Mouse (Mus musculus): ENCODE measurements around the gene Cryzl1. TPM values are rescaled to one million over a fixed set of nuclear protein-coding genes. Genes with fewer than 3 reads are reported as not detected.

Gene Cryzl1
- total RNA-seq, 2 experiments from 2014 or later = 35.0 to 47.0 TPM

DNA sequence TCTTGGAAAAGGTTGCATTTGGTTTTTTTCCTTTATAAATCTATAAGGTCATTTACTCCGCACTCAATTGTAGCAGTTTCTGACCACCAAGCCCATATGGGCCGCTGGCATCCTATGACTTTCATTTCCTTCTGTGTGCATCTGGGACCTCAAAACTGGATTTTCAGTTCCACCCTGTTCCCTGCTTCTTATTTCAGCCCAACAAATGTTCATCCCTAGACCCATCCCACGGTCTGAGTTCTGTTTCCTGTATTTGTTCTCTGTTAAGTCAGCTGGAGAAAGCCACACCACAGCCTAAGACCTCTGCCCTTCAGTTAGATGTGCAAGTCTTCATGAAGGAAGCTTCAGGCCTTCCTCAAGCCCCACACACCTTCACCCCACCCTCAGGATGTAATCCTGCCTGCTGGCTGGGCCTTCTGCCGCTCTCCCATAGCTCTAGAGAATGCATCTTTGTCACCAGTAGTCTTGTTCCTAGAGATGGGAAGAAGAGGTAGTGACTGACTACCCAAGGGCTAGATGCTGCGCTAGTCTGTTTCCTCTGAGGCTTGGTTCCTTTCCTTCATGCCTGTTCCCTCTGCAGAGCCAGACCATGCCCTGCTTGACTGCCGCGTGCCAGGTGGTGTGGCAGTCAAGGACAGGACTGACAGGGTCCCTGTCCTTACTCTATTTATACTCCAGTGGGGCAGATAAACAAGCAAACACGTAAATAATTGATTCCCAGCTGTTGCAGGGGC, 11.6 kb upstream of the Cryzl1 start:
- no peak for DNase-seq

DNA sequence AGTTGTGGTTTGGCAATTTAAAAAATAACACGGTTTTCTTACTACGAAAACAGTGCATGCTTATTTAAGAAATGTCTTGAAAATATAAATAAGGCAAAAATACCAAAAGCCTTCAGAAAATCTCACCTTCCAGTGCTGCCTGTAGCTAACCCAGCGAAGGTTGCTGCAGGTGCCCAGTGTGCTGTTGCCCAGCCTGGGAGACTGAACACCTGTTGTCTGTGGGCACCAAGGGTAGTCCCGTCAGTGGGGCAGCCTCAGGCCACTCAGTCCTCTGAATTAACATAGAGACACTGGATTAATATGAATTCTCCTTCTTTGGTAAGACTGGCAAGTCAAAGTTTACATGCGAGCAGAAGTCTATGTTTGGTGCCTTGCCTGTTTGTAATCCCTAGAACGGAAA, 9.7 kb upstream of the Cryzl1 start:
- DNase-seq = no peak

DNA sequence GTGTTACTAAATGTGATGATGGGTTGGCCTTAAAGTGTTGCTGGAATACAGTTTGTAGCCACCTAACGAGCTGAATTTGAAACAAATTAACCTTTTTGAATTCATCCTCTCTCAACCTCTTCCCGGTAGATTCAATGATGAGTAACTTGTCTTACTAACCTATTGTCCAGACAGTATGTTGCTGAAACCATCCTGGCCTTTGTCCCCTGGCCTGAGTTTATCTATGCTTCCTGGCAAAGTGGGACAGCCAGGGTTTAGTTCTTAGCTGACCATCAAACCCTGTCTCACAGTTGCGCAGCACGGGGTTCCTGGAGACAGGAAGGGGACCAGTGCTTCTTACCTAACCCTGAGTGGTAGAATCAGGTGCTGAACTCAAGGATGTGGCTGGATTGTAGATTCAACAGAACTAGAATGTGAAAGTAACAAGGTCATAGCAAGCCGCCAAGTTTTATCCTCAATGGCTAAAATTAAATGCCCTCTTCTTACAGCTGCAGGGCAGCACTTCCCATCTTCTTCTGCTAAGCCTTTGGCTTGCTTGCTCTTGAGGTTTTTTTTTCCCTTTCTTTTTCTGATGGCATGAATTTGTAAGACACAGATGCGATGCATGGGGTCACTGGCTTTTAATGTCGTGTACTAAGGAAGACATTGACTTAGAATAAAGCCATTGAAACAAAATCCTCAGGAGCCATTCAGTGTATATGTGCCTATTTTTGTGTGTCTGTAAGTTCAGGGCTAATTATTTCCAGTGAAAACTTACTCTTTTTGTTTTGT, 7.5 kb upstream of the Cryzl1 start:
- DNase-seq = no peak

DNA sequence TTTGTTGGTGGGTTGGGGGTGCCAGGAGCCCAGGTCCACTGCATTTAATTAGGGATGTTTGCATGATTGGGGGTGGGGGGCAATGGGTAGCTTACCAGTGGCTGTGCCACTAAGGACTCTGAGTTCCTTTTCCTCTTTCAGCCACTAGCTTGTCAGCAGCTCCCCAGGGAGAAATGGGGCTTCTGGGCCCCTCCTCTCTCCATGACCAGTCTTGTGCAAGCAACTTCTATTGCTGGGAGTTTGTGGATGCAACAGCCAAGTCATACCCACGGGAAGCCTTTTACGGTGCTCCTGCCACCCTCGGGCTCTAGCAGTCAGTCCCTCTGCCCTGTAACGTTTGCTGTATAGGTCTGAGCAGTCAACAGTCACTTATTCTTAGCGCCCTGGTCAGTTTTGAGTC, 6.0 kb upstream of the Cryzl1 start:
- DNase-seq = peak; percentile 56

DNA sequence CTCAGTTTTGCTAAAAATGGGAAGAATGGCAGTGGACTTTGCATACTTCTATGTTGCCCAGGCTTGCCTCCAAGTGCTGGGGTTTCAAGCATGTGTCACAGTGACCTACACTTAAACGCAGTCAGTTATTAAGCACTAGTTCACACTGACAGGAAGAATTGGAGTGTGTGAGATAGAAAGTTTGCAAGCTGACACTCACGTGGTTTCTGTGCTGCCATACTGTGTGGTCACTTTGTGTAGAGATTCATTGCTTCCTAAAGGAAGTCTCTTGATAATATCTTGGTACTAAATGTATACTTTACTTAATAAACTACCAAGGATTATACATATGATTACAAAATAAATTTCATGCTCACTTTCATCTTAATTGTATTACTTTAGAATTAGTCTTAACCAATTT, 4.0 kb upstream of the Cryzl1 start:
- no peak for DNase-seq

DNA sequence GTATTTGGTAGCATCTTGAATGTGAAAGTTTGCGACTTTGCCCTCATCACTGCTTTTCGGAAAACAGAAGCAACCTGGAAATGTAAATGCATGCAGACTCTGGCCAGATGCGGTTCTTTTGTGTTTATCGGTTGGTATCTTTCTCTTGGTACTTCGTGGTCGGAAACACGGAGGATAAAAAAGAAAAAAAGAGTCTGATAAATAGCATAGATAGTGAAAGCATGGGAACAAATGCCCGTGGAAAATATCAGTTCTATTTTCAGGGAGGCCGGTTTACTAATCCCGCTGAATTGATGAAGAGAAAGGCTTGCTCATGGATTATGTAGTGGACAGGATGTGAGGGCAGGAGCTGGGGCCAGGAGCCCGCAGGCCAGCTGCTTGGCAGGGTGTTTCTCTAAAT, 1.7 kb upstream of the Cryzl1 start:
- no peak for DNase-seq

DNA sequence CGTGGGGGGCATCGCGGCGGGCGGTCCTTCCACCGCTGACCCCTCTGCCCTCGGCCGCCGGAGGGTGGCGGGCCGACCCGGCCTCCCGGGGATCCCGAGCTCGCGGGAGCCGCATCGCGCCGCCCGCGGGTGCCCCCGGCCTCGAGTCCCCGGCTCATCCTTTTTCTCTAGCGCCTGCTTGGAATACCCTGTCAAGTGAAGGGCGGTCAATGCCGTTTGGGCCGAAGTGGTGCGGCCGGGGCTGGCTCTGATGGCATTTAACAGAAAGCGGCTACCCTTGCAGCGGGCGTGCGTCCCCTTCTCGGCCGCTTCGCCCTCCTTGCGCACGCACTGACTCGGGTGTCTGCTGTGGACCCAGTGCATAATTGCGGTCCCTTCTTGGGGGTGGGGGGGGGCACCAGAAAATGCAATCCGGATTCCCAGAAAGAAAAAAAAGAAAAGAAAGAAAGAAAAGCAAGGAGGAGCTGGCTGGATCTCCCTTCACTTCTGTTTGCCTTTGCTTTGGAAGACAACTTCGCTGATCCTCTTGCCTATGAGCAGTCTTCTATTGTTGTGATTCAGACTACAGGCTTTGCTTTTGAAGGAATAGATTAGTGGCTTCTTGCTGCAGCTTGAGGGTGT, 1.2 kb upstream of the Cryzl1 start:
- DNase-seq = peak; percentile 61

DNA sequence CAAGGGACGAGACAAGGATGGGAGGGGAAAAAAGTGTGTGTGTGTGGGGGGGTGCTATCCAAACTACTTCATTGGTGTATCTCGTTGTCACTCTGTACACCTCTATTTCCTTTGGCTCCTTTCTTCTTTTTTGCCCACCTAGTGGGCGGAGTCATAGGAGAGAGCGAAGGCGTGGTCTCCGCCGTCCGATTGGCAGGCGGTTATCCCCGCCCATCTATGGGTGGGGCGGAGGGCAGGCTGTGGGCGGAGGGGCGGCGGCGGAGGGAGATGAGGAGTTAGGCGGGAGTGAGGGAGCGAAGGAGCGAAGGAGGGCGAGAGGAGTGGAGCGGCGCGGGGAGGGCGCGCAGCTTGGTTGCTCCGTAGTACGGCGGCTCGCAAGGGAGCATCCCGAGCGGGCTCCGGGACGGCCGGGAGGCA, 299 bp upstream of the Cryzl1 start, which contains the start of gene Itsn1:
Gene Itsn1, plus strand, starts transcription at position 216 of the 417 bp plus-strand sequence.
- DNase-seq = peak; percentile 99

DNA sequence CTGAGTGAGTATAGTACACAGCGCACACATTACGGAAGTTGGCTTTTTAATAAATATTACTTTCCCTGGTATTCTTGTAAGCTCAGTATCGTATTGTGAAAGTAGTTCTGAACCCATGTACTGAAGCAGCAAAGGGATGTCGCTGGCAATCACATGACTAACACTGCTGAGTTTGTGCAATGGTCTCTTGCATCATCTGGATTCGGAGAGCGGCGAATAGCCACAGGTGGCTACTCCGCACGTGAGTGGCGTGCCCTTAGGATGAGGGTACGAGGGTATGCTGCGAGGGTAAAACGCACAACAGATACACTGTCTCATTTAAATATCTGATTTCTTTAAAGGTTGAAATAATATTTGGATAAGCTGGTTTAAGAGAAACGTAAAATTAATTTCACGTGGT, 1.3 kb downstream of the Cryzl1 start:
- peak; percentile 64 for DNase-seq

DNA sequence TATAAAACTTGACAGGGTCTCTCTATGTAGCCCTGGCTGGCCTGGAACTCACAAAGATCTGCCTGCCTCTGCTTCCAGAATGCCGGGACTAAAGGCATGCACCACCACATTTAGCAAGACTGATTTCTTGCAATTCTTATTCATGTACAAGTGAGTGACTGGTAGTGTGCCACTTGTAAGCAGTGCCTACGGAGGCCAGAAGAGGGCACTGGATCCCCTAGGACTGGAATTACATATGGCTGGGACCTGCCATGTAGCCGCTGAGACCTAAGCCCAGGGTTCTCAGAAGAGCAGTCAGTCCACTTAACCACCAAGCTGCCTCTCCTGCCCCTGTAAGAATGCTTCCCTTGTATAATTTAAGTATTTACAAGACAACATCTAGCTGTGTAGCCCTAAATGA, 4.5 kb downstream of the Cryzl1 start:
- DNase-seq = peak; percentile 77

DNA sequence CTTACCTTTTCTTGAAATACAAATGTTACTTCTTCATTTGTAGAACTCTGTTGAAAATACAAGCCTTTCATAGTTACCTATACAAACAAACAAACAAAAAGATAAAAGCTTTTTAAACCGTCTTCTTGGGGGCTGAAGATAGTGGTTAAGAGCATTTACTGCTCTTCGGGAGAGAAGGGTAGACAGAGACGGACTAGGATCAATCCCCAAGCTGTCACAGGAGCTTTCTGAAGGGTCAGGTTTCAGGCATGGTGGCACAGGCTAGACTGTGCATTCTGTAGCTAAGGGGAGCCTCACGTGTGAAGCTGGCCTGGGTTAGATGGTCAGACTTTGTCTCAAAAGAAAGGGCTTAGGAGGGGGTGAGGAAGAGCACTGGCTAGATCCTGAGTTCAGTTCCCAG, 11.4 kb downstream of the Cryzl1 start:
- no peak for DNase-seq

DNA sequence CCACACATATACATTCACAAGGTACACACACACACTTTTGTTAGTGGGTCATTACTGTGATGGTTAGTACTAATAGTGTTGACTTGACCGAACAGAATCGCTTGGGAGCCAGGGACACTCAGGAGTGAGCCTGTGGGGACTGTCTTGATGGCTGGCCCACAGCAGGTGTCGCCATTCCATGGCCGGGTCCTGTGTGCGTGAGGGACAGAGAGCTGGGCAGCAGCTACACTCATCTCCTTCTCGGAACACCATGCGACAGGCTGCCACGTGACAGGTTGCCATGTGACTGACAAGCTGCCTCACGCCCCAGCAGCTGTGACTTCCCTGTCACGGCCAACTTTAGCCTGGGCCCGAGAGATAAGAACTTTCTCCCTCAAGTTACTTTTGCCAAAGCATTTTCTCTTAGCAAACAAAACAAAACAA, 11.8 kb downstream of the Cryzl1 start:
- no peak for DNase-seq

DNA sequence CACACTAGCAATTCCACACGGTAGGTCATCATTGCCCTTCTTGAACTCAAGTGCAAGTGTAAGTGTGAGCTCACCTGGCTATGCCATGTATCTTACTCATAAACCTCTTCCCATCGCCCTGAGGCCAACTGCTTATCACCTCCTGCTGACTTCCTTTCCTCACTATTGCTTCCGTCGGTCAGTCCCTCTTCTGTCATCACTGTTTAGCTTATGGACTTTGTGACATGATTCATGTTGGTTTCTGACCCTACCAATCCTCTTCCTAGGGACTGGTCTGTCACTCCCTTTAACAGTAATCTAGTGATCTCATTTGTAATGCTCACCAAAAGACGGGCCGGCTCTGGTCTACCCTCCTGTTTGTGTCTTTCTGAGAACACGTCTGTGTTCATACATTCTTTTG, 18.5 kb downstream of the Cryzl1 start:
- no peak for DNase-seq

DNA sequence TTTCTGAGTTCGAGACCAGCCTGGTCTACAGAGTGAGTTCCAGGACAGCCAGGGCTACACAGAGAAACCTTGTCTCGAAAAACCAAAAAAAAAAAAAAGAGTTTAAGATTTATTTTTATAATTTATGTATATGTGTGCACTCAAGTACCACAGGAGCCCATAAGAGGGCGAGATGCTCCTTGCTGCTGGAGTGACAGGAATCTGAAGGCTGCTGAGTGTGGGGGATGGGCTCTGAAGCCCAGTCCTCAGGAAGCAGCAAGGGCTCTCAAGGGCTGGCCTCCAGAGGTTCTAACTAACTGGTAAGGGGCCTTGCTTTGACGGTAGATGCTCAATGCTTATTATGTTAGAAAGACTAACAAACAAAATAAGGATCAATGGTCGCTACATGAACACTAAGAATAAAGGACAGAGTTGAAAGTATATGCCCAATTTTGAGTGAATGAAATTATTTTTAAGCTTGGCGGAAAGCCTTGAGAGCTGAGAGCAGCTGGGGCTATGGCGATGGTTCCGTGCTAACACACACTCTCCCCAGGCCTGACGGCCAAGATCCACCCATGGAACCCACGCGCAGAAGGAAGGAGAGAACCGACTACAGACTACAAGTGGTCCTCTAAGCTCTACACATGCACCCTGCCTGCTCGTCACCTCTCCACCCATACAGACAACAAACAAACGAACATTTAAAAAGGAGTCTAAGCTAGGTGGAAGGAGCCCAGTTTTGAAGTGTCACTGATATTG, 24.0 kb downstream of the Cryzl1 start:
- DNase-seq = no peak

DNA sequence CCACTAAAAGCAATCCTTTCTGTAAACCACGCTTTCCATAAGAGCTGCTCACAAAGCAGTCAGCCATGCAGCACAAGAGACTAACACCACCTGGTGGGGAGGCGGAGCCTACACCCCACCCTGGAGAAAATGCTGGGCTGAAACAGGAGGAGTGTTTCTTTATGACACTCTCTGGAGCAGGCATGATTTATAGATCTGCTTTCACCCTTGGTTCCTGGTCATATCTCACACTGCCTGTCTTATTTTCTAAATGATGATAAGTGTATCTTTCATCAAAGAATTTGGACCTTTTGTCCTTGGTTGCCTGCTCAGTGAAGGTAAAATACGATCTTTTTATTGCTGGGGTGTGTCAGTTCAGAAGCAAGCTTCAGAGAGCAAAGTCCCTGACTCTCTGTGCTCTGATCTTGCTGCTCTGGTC, 26.0 kb downstream of the Cryzl1 start:
- DNase-seq = no peak

DNA sequence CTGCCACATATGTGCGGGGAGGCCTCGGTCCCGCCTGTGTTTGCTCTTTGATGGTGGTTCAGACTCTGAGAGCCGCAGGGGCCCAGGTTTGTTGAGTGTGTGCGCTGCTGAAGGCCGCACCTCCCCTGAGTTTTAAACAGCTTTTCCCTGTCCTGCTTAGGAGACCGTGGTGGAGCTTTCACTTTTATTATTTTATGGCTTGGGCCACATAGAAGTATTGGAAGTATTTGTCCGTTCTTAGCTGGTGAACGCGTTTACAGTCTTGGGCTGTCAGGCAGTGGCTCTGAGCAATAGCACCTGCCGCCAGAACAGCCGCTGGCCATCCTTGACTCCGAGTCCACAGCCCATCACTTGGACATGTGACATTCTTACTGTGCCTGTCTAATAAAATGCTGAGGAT, 26.9 kb downstream of the Cryzl1 start:
- no peak for DNase-seq

DNA sequence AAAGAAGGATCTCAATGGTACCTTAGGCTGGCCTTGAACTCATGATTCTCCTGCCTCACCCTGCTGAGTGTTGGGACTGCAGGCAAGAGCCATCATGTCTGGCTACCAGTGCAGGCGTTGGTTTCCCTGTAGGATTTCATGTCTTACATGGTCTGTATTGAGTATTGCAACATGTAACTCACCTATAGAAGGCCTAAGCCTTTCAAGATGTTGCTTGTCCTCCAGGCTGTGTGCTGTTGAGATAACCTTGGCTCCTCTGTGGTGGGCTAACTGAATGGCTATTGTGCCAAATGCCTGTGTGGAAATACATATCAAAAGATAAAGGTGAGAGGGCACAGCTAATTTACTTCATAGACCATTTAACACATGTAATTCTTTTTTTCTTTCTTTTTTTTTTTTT, 29.8 kb downstream of the Cryzl1 start:
- no peak for DNase-seq

DNA sequence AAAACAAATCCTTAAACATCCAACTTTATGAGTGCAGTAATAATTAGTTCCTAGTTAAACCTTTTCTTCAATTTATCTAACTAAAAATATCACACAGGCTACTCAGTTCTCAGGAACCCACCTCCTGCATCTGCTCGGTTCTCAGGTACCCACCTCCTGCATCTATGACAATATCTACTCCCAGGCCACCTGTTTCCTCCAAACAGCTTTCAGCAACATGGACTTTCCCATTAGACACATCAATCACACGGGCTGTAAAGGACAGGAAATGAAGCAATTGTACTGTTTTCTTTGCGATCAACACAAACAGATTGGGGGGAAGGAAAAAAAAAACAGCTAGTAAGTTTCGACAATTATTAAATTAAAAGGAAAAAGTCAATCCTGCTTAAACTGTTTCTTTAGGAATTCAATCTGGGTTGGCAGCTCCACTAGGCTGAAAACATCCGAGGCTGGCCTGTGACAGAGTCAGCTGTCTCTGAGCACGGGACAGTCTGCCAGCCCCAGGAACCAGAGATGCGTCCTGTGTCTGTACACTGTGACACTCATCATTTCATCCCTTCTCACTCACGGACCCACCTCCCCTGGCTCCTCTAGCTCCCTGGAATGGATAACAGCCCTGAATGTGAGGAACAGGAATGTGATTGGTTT, 33.5 kb downstream of the Cryzl1 start:
- DNase-seq = no peak

DNA sequence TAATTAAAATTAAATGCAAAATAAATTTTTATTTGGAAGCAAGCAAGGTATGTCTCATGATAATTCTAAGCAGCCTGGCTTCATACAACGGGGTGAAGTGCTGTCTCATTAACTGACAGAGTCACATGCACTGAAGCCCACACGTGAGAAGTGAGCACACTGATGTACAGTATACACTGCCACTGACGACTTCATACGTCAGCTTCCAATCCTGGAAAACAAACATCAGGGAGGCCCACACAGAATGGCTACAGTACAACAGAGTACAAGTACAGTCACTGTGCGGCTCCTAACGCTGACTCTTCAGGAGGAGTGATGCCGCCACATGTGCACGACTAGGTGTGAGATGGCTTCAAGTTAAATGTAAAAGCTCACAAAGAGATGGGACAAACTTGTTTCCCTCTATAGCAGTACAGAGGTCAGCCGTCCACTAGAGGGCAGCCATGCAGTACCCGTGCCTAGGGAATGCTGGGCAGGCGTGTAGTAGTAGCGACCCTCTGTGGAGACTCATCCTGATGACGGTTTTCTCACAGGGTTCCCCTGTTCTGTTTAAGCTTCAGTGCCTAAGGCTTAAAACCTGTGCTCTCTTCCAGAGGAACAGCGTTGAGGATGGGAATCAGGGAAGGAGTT, 34.2 kb downstream of the Cryzl1 start:
- DNase-seq = peak; percentile 86

DNA sequence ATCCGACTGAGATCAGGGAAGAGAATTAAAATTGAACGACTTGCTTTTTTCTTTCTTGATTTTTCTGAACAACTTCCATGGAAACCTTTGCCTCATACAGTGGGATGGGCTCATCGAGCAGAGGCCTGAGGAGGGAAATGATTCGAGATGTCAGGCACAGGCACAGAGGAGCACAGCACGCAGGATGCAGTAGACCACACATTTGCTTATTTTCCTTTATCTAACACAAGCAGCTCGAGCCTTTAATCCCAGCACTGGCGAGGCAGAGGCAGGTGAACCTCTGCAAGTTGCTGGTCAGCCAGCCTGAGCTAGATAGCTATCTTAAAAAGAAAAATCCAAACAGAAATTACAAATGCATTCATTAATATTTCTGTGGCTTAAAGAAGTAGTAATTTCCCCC, 39.0 kb downstream of the Cryzl1 start:
- no peak for DNase-seq

DNA sequence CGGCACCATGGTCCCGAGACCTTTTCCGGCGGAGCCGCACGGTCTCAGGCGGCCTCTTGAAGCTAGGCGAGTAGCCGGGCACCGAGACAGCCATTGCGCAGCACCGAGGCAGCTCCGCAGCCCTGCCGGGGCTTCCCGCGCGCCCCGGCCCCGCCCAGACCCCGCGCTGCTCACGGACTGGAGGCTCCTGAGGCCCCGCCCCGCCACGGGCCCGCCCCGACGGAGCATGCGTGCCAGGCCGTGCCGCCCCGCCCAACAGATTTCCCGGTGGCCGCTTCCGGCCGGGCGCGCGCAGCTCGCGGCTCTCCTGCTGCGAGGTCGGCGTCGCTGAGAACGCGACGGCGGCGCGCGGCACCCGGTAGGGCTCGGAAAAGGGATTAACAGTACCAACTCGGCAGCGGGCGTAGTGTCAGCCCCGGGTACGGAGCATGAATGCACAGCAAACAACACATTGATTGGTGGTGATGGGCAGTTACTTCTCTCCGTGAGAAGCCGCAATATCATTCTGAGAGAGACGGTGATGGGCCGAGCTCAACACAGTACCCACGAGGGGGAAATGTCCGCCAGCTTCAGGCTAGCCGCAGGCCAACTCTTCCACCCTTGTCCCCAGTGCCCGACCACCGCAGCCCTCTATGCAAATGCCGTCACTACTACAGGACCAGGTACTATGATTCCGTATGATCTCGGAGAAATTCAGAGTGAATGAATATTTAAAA, 40.0 kb downstream of the Cryzl1 start, which contains the start of gene Donson:
Gene Donson, minus strand, starts transcription at position 152 of the 716 bp plus-strand sequence.
- peak; percentile 99 for DNase-seq
